Mouse (Mus musculus) lung, embryonic 16.5 days (tissue): ENCODE measurements around the gene Pom121. TPM values are rescaled to one million over a fixed set of nuclear protein-coding genes. Genes with fewer than 3 reads are reported as not detected.
A peak's percentile ranks its signal among the peaks of the same experiment; 100 is the strongest.

ENCODE experiments used
- ATAC-seq: fragments of 200-750 bp; cut with Nextera tagmentation; 2 replicates; pipeline ENCODE4 v1.8.0; 2017; ENCODE audit warnings: low read depth, mild to moderate bottlenecking, moderate library complexity
- H3K27ac ChIP-seq: fragments of 300-500 bp; sonication (generic); 2 replicates; pipeline ENCODE4 v1.5.1; 2014; ENCODE audit warnings: mild to moderate bottlenecking, control low read depth, low read length
- H3K27me3 ChIP-seq: fragments of 300-500 bp; sonication (generic); 2 replicates; pipeline ENCODE4 v1.6.1; 2014; ENCODE audit warnings: low read depth, low read length, mixed read lengths; ENCODE audit not compliant: control insufficient read depth, insufficient read depth
- H3K36me3 ChIP-seq: fragments of 300-500 bp; sonication (generic); 2 replicates; pipeline ENCODE4 v1.6.1; 2014; ENCODE audit warnings: low read length; ENCODE audit not compliant: control insufficient read depth, insufficient read depth
- H3K4me1 ChIP-seq: fragments of 300-500 bp; sonication (generic); replicated peaks from 2 replicates; pipeline ENCODE4 v1.6.1; 2014; ENCODE audit warnings: low read length, mixed read lengths; ENCODE audit not compliant: control insufficient read depth, insufficient read depth
- H3K4me2 ChIP-seq: fragments of 300-500 bp; sonication (generic); 2 replicates; pipeline ENCODE4 v1.6.1; 2014; ENCODE audit warnings: low read depth, low read length, control low read depth
- H3K4me3 ChIP-seq: fragments of 300-500 bp; sonication (generic); 2 replicates; pipeline ENCODE4 v1.5.1; 2014; ENCODE audit warnings: mild to moderate bottlenecking, low read length, control low read depth
- H3K9ac ChIP-seq: fragments of 300-500 bp; sonication (generic); 2 replicates; pipeline ENCODE4 v1.6.1; 2014; ENCODE audit warnings: low read length, control low read depth
- H3K9me3 ChIP-seq: fragments of 300-500 bp; sonication (generic); 2 replicates; pipeline ENCODE4 v1.6.1; 2016; ENCODE audit warnings: low read length; ENCODE audit not compliant: control insufficient read depth
- WGBS: fragments of 180-500 bp; shearing (Covaris S2); extraction: QIAGEN DNeasy Blood & Tissue Kit; methylation state at CpG from one replicate; pipeline ENCODE4 v1.1.7; 2014; 5-methylcytosine and 5-hydroxymethylcytosine counted together
- polyA plus RNA-seq: library from polyadenylated mRNA; unstranded; fragments of >200 nt; fragmentation: Nextera tagmentation; extraction: Ambion mirVana; gene quantifications from 2 replicates; pipeline ENCODE4 v1.2.1, GENCODE M21; 2015

Gene Pom121
- polyA plus RNA-seq, 1 experiment from 2014 or later = 9.7 TPM

- Histone ChIP-seq H3K36me3 (no peaks in the 10 kb centered on the region), H3K9ac (no peak overlapping the region), H3K4me1 (no peaks in the 10 kb centered on the region), H3K27ac (no peak overlapping the region), H3K9me3 (no peaks in the 10 kb centered on the region), H3K27me3 (no peaks in the 10 kb centered on the region), H3K4me3 (no peak overlapping the region), H3K4me2 (no peak overlapping the region)
- ATAC-seq = peak; percentile 51; the same call in 1 of the 2 replicates
- 35% methylated on average over 20 of the region's 20 CpGs for WGBS
Measured at GRCm38 (mm10) chr5:135404623-135405022, 10.3 kb upstream of the Pom121 start.

- WGBS = 3% methylated on average over 2 of the region's 2 CpGs
- Histone ChIP-seq H3K9me3 (no peaks in the 10 kb centered on the region), H3K27ac (no peak overlapping the region), H3K4me2 (no peak overlapping the region), H3K27me3 (no peaks in the 10 kb centered on the region), H3K9ac (no peak overlapping the region), H3K4me1 (no peaks in the 10 kb centered on the region), H3K4me3 (no peak overlapping the region), H3K36me3 (no peaks in the 10 kb centered on the region)
- ATAC-seq = peak; percentile 79
Measured at GRCm38 (mm10) chr5:135400244-135400643, 5.9 kb upstream of the Pom121 start.

GRCm38 (mm10) chr5:135399382-135399781, 5.0 kb upstream of the Pom121 start:
- Histone ChIP-seq H3K4me2 (no peak overlapping the region), H3K9ac (no peak overlapping the region), H3K4me1 (peaks cover 4% of the 10 kb centered on the region), H3K27me3 (no peaks in the 10 kb centered on the region), H3K4me3 (no peak overlapping the region), H3K36me3 (no peaks in the 10 kb centered on the region), H3K27ac (no peak overlapping the region), H3K9me3 (no peaks in the 10 kb centered on the region)
- WGBS = 40% methylated on average over 6 of the region's 6 CpGs
- ATAC-seq = no peak

GRCm38 (mm10) chr5:135395826-135396225, 1.5 kb upstream of the Pom121 start:
- Histone ChIP-seq H3K27me3 (no peaks in the 10 kb centered on the region), H3K9ac (no peak overlapping the region), H3K4me2 (no peak overlapping the region), H3K4me3 (no peak overlapping the region), H3K36me3 (peaks cover 12% of the 10 kb centered on the region), H3K27ac (no peak overlapping the region), H3K4me1 (peaks cover 12% of the 10 kb centered on the region), H3K9me3 (no peaks in the 10 kb centered on the region)
- 44% methylated on average over 5 of the region's 5 CpGs for WGBS
- no peak for ATAC-seq

GRCm38 (mm10) chr5:135383771-135384170, 10.6 kb downstream of the Pom121 start:
- ATAC-seq = no peak
- Histone ChIP-seq H3K4me1 (no peaks in the 10 kb centered on the region), H3K4me3 (no peak overlapping the region), H3K9ac (no peak overlapping the region), H3K27me3 (no peaks in the 10 kb centered on the region), H3K4me2 (no peak overlapping the region), H3K27ac (no peak overlapping the region), H3K9me3 (no peaks in the 10 kb centered on the region), H3K36me3 (peaks cover 80% of the 10 kb centered on the region)
- WGBS = 79% methylated on average over 10 of the region's 10 CpGs

- ATAC-seq = no peak
- WGBS = 88% methylated on average over 7 of the region's 7 CpGs
- no peaks in the 10 kb centered on the region for H3K9me3 ChIP-seq
- H3K27me3 ChIP-seq = no peaks in the 10 kb centered on the region
- H3K9ac ChIP-seq = no peak overlapping the region
- H3K4me1 ChIP-seq = no peaks in the 10 kb centered on the region
- H3K4me2 ChIP-seq = no peak overlapping the region
- no peak overlapping the region for H3K27ac ChIP-seq
- H3K4me3 ChIP-seq = no peak overlapping the region
- peaks cover 80% of the 10 kb centered on the region for H3K36me3 ChIP-seq
Measured at GRCm38 (mm10) chr5:135382746-135383145, 11.6 kb downstream of the Pom121 start.

GRCm38 (mm10) chr5:135381356-135381925, 12.9 kb downstream of the Pom121 start:
- peaks cover 74% of the 10 kb centered on the region for H3K36me3 ChIP-seq
- no peaks in the 10 kb centered on the region for H3K27me3 ChIP-seq
- no peak overlapping the region for H3K9ac ChIP-seq
- no peak overlapping the region for H3K27ac ChIP-seq
- ATAC-seq = no peak
- no peaks in the 10 kb centered on the region for H3K4me1 ChIP-seq
- WGBS = 91% methylated on average over 10 of the region's 10 CpGs
- H3K4me3 ChIP-seq = no peak overlapping the region
- no peak overlapping the region for H3K4me2 ChIP-seq
- no peaks in the 10 kb centered on the region for H3K9me3 ChIP-seq

- Histone ChIP-seq H3K27ac (no peak overlapping the region), H3K36me3 (peaks cover 79% of the 10 kb centered on the region), H3K27me3 (no peaks in the 10 kb centered on the region), H3K9ac (no peak overlapping the region), H3K4me1 (no peaks in the 10 kb centered on the region), H3K9me3 (no peaks in the 10 kb centered on the region), H3K4me2 (no peak overlapping the region), H3K4me3 (no peak overlapping the region)
- ATAC-seq = no peak
- WGBS = 92% methylated on average over 4 of the region's 4 CpGs
Measured at GRCm38 (mm10) chr5:135380681-135381080, 13.7 kb downstream of the Pom121 start.

- no peak overlapping the region for H3K4me3 ChIP-seq
- 58% methylated on average over 2 of the region's 2 CpGs for WGBS
- ATAC-seq = no peak
- H3K27me3 ChIP-seq = no peaks in the 10 kb centered on the region
- no peak overlapping the region for H3K9ac ChIP-seq
- no peaks in the 10 kb centered on the region for H3K9me3 ChIP-seq
- H3K36me3 ChIP-seq = peaks cover 65% of the 10 kb centered on the region
- H3K27ac ChIP-seq = no peak overlapping the region
- H3K4me1 ChIP-seq = no peaks in the 10 kb centered on the region; the same call in 1 of the 2 replicates
- H3K4me2 ChIP-seq = no peak overlapping the region
Measured at GRCm38 (mm10) chr5:135376341-135376740, 18.0 kb downstream of the Pom121 start.

GRCm38 (mm10) chr5:135375167-135375566, 19.2 kb downstream of the Pom121 start:
- WGBS = 46% methylated on average over 8 of the region's 8 CpGs
- Histone ChIP-seq H3K9me3 (no peaks in the 10 kb centered on the region), H3K4me3 (no peak overlapping the region), H3K9ac (no peak overlapping the region), H3K27me3 (no peaks in the 10 kb centered on the region), H3K4me2 (no peak overlapping the region), H3K36me3 (peaks cover 53% of the 10 kb centered on the region), H3K4me1 (peaks cover 7% of the 10 kb centered on the region), H3K27ac (no peak overlapping the region)
- peak; percentile 62; the same call in 1 of the 2 replicates for ATAC-seq
